Mouse (Mus musculus) erythroblast, embryonic 14.5 days (primary cell): Measurements from ENCODE around the gene Marcks. TPM values are rescaled to one million over a fixed set of nuclear protein-coding genes. Genes with fewer than 3 reads are reported as not detected.

Experiments
- H3K27me3 ChIP-seq: 2 replicates; pipeline ENCODE4 v1.6.1; 2012; ENCODE audit warnings: inconsistent platforms; ENCODE audit not compliant: control insufficient read depth
- H3K36me3 ChIP-seq: 2 replicates; pipeline ENCODE4 v1.6.1; 2012; ENCODE audit warnings: mild to moderate bottlenecking, inconsistent platforms; ENCODE audit not compliant: control insufficient read depth
- H3K4me1 ChIP-seq: 2 replicates; pipeline ENCODE4 v1.6.1; 2012; ENCODE audit warnings: inconsistent platforms; ENCODE audit not compliant: control insufficient read depth
- H3K4me3 ChIP-seq: replicated peaks from 2 replicates; pipeline ENCODE3; 2012; ENCODE audit warnings: moderate library complexity, mild to moderate bottlenecking, inconsistent platforms
- H3K9me3 ChIP-seq: 2 replicates; pipeline ENCODE4 v1.6.1; 2012; ENCODE audit warnings: low read length, inconsistent platforms, mixed read lengths; ENCODE audit not compliant: control insufficient read depth
- GATA1 ChIP-seq: IDR thresholded peaks from 2 replicates; pipeline ENCODE4 v1.6.1; 2012; ENCODE audit warnings: low read length, inconsistent platforms, mixed read lengths
- TAL1 ChIP-seq: IDR thresholded peaks from 3 replicates; pipeline ENCODE4 v1.6.1; 2012; ENCODE audit warnings: low read length, inconsistent platforms, mixed read lengths
- polyA plus RNA-seq: library from polyadenylated mRNA; stranded (reverse); fragments of >175 nt; gene quantifications from 2 replicates; pipeline ENCODE4 v1.2.3, GENCODE M21; 2012

The Marcks gene
- polyA plus RNA-seq, 1 experiment, result 0.35 TPM

DNA sequence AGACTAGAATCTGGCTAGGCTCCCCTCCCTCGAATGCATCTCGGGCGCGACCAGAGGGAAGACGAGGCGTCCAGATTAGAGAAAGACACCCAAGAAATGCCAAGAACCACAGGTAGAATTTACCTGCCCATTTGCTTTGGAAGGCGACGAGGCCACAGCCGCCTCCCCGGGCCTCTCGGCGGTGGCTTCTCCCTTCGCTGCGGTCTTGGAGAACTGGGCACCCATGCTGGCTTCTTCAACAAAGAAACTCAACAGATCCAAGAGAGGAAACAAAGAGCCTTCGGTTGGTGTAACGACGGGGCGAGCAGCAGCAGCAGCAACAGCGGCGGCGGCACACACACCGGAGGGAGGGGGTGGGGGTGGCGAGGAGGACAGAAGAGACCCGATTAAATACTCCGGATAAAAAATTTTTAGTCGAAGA is 399 bp downstream of the Marcks start:
- H3K4me3 ChIP-seq, result peak overlapping the region; percentile 62

GRCm38 (mm10) chr10:37137531-37138310 is 999 bp downstream of the Marcks start:
- TF ChIP-seq TAL1, result no peak
- TF ChIP-seq GATA1, result no peak

More for the DNA sequence above, 399 bp downstream of the Marcks start:
- Histone ChIP-seq H3K9me3 (no peaks in the 10 kb centered on the region), H3K4me1 (peaks cover 49% of the 10 kb centered on the region), H3K27me3 (peaks cover 89% of the 10 kb centered on the region), H3K36me3 (no peaks in the 10 kb centered on the region)
- TF ChIP-seq TAL1 (no peak), GATA1 (no peak)

GRCm38 (mm10) chr10:37136981-37137518 is 1.7 kb downstream of the Marcks start:
- Histone ChIP-seq H3K9me3 (no peaks in the 10 kb centered on the region), H3K36me3 (no peaks in the 10 kb centered on the region), H3K27me3 (peaks cover 80% of the 10 kb centered on the region), H3K4me1 (peaks cover 49% of the 10 kb centered on the region), H3K4me3 (peak overlapping the region; percentile 62)
- TF ChIP-seq TAL1 (no peak), GATA1 (no peak)

More at GRCm38 (mm10) chr10:37137531-37138310, 999 bp downstream of the Marcks start:
- Histone ChIP-seq H3K4me1 (peaks cover 49% of the 10 kb centered on the region), H3K36me3 (no peaks in the 10 kb centered on the region), H3K27me3 (peaks cover 86% of the 10 kb centered on the region), H3K4me3 (peak overlapping the region; percentile 62), H3K9me3 (no peaks in the 10 kb centered on the region)

DNA sequence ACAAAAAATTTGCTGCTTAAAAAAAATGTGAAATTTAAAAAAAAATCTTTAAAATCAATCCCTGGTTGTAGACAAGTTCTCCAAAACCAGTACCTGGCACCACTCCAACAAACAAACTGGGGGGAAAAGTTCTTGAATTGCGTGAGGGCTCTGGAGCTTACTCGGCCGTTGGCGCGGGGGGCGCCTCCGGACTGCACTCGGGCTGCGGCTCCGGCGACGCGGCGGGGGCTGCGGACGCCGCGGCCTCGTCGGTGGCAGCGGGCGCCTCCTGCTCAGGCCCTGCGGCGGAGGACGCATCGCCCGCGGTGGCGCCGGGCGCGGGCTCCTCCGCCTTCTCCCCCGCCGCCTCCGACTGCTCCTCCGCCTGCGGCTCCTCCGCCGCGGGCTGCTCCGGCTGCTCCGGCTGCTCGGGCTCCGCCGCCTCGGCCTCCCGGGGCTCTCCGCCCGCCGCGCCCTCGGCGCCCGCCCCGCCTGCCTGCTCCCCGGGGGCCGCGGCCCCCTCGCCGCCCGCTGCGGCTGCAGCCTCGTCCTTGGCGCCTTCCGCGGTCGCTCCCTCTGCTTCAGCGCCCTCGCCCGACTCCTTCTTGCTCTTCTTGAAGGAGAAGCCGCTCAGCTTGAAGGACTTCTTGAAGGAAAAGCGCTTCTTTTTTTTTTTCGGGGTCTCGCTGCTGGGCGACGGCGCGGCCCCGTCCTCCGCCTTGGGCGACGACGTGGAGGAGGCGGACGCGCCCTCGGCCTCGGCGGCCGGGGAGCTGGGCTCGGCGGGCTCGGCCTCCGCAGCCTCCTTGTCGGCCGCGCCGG is 2.6 kb downstream of the Marcks start:
- H3K4me1 ChIP-seq, result peaks cover 47% of the 10 kb centered on the region
- H3K36me3 ChIP-seq, result no peaks in the 10 kb centered on the region
- peaks cover 71% of the 10 kb centered on the region for H3K27me3 ChIP-seq
- H3K4me3 ChIP-seq, result peak overlapping the region; percentile 62
- TF ChIP-seq TAL1 (no peak), GATA1 (no peak)
- H3K9me3 ChIP-seq, result no peaks in the 10 kb centered on the region

DNA sequence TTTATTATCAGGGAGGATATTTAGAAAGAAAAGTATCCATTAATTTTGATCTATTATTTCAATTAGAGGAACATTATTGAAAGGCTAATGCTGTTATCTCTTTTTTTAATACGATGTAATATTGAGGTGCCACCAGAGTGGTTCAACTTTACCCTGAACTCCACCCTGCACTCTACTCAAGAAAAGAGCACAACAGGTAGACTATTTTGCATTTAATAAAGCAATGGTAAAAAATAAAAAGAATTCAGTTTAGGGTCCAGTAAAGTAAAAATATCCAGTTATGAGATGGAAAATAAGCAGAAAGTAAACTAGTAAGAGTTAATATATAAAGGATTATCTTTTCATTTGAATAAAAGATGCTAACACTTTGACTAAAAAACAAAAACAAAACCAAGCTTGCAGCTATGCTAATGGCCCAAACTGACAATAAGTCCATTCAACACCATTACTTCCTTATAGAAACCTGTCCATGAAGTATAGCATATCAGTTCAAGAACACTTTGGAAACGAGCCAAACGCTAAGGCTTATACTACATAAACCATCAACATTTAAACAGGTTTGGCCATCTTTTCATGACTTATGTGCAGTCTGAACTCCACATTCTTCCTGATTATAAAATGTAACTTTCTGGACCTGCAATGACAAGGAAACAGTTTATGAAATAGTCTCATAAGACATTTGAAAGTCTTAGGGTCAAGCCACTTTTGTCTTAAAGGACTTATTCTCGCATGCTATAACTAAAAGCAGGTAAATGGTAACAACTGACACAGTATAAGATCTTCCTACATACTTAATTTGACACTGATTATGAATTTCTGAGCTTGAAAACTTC is 4.6 kb downstream of the Marcks start:
- Histone ChIP-seq H3K36me3 (no peaks in the 10 kb centered on the region), H3K4me1 (peaks cover 31% of the 10 kb centered on the region), H3K27me3 (peaks cover 51% of the 10 kb centered on the region), H3K4me3 (no peak overlapping the region), H3K9me3 (no peaks in the 10 kb centered on the region)
- TF ChIP-seq GATA1, result no peak
- TF ChIP-seq TAL1, result no peak

DNA sequence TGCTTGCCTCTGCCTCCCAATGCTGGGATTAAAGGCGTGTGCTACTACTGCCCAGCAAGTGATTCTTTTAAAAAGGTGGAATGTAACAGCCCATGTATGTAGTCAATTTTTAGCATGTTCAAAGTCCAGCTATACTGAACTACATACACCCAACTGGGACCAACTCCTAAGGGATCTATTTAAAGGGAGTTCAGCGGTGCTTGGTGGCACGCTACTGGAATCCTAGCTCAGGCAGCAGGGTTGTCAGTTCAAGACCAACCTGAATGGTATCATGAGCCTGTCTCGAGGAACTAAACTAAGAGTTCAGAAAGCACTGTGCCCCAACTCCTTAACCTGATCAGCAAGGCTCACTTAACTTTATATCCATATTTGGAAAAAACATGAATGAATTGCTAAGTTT is 6.0 kb downstream of the Marcks start:
- Histone ChIP-seq H3K27me3 (peaks cover 36% of the 10 kb centered on the region), H3K36me3 (no peaks in the 10 kb centered on the region)
- TF ChIP-seq GATA1 (no peak), TAL1 (no peak)

GRCm38 (mm10) chr10:37129652-37130051 is 9.1 kb downstream of the Marcks start:
- H3K9me3 ChIP-seq, result no peaks in the 10 kb centered on the region
- H3K36me3 ChIP-seq, result no peaks in the 10 kb centered on the region
- no peak overlapping the region for H3K4me3 ChIP-seq
- peaks cover 6% of the 10 kb centered on the region for H3K27me3 ChIP-seq
- TF ChIP-seq GATA1 (no peak), TAL1 (no peak)
- H3K4me1 ChIP-seq, result no peaks in the 10 kb centered on the region

More for the DNA sequence above, 6.0 kb downstream of the Marcks start:
- H3K4me3 ChIP-seq, result no peak overlapping the region
- peaks cover 18% of the 10 kb centered on the region for H3K4me1 ChIP-seq
- no peaks in the 10 kb centered on the region for H3K9me3 ChIP-seq

DNA sequence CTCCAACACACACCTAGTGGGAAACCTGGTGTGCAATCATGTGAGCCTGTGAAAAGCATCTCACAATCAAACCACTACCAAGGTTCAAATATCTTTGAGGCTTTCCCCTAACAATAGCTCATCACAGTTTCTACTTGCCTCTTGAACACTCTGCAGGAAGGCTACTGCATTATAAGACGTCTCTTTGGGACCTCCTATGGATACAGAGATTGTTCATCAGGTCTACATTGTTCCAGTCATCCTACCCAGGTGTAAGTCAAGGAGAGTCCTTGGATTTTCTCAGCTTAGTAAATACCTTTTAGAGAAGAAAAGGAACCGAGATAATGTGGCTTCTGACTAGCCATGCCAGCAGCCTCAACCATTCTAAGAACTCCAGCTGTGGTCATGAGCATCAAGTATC is 23.4 kb downstream of the Marcks start:
- no peaks in the 10 kb centered on the region for H3K36me3 ChIP-seq
- no peaks in the 10 kb centered on the region for H3K9me3 ChIP-seq
- no peaks in the 10 kb centered on the region for H3K4me1 ChIP-seq
- no peak overlapping the region for H3K4me3 ChIP-seq
- no peak for TF ChIP-seq GATA1
- no peak for TF ChIP-seq TAL1
- H3K27me3 ChIP-seq, result no peaks in the 10 kb centered on the region
